Mouse (Mus musculus): ENCODE results near the gene Sulf2.

GRCm38 (mm10) chr2:166128756-166129155, 26.7 kb downstream of the Sulf2 start:
- no peak for TF ChIP-seq POLR2A (IDR thresholded peaks at IDR 0.05; ENCODE audit: low read depth, low read length)
- TF ChIP-seq CTCF (IDR thresholded peaks at IDR 0.05; ENCODE audit: extremely low read depth, insufficient read depth, insufficient read length, insufficient replicate concordance) = no peak

All from spleen, adult 2 months (tissue).